Mouse (Mus musculus) lung, embryonic 15.5 days (tissue): ENCODE results near the gene Trappc3. TPM values are rescaled to one million over a fixed set of nuclear protein-coding genes. Genes with fewer than 3 reads are reported as not detected.

Experiments used
- ATAC-seq: fragments of 200-750 bp; cut with Nextera tagmentation; 2 replicates; pipeline ENCODE4 v1.8.0; 2017; ENCODE audit warnings: moderate number of reproducible peaks, borderline replicate concordance; ENCODE audit not compliant: low FRiP score, low TSS enrichment; ENCODE audit errors: extremely low read depth
- H3K27ac ChIP-seq: fragments of 300-500 bp; sonication (generic); 2 replicates; pipeline ENCODE4 v1.5.1; 2015; ENCODE audit warnings: moderate library complexity, mild to moderate bottlenecking, inconsistent platforms
- H3K27me3 ChIP-seq: fragments of 300-500 bp; sonication (generic); 2 replicates; pipeline ENCODE4 v1.6.1; 2015; ENCODE audit warnings: inconsistent platforms
- H3K36me3 ChIP-seq: fragments of 300-500 bp; sonication (generic); 2 replicates; pipeline ENCODE4 v1.6.1; 2015; ENCODE audit warnings: inconsistent platforms
- H3K4me1 ChIP-seq: fragments of 300-500 bp; sonication (generic); 2 replicates; pipeline ENCODE4 v1.6.1; 2015; ENCODE audit warnings: inconsistent platforms
- H3K4me2 ChIP-seq: fragments of 300-500 bp; sonication (generic); 2 replicates; pipeline ENCODE4 v1.6.1; 2015; ENCODE audit warnings: inconsistent platforms, mild to moderate bottlenecking, moderate library complexity
- H3K4me3 ChIP-seq: fragments of 300-500 bp; sonication (generic); 2 replicates; pipeline ENCODE4 v1.5.1; 2015; ENCODE audit warnings: mild to moderate bottlenecking, inconsistent platforms
- H3K9ac ChIP-seq: fragments of 300-500 bp; sonication (generic); 2 replicates; pipeline ENCODE4 v1.6.1; 2015; ENCODE audit warnings: inconsistent platforms
- H3K9me3 ChIP-seq: fragments of 300-500 bp; sonication (generic); 2 replicates; pipeline ENCODE4 v1.6.1; 2016; ENCODE audit warnings: inconsistent platforms
- WGBS: fragments of 180-500 bp; shearing (Covaris S2); methylation state at CpG from one replicate; pipeline ENCODE4 v1.1.7; 2015; 5-methylcytosine and 5-hydroxymethylcytosine counted together
- polyA plus RNA-seq: library from polyadenylated mRNA; unstranded; fragments of >200 nt; fragmentation: Nextera tagmentation; extraction: Ambion mirVana; gene quantifications from 2 replicates; pipeline ENCODE4 v1.2.1, GENCODE M21; 2015

Gene Trappc3
- polyA plus RNA-seq, 1 experiment from 2014 or later: 108 TPM

- ATAC-seq: no peak
- no peak overlapping the region for H3K4me3 ChIP-seq
- no peak overlapping the region for H3K9ac ChIP-seq
- H3K9me3 ChIP-seq: no peaks in the 10 kb centered on the region
- peak overlapping the region; percentile 1; the same call in 1 of the 2 replicates for H3K4me2 ChIP-seq
- peaks cover 52% of the 10 kb centered on the region for H3K4me1 ChIP-seq
- no peaks in the 10 kb centered on the region for H3K27me3 ChIP-seq
- 84% methylated on average over 17 of the region's 17 CpGs for WGBS
- no peaks in the 10 kb centered on the region for H3K36me3 ChIP-seq
- peak overlapping the region; percentile 64 for H3K27ac ChIP-seq
Observed at GRCm38 (mm10) chr4:126252411-126253237, 9.5 kb upstream of the Trappc3 start.

GRCm38 (mm10) chr4:126253637-126254272, 8.4 kb upstream of the Trappc3 start:
- H3K27me3 ChIP-seq: no peaks in the 10 kb centered on the region
- no peak overlapping the region for H3K27ac ChIP-seq
- whole genome bisulfite sequencing: 71% methylated on average over 14 of the region's 14 CpGs
- H3K9me3 ChIP-seq: no peaks in the 10 kb centered on the region
- peaks cover 58% of the 10 kb centered on the region for H3K4me1 ChIP-seq
- peak overlapping the region; percentile 97 for H3K4me3 ChIP-seq
- no peaks in the 10 kb centered on the region for H3K36me3 ChIP-seq
- 0 out of 2 replicates have a peak overlapping the region, but pooled peaks have one; percentile 98 for H3K9ac ChIP-seq
- no peak for ATAC-seq
- peak overlapping the region; percentile 91 for H3K4me2 ChIP-seq

GRCm38 (mm10) chr4:126254315-126255112, 7.6 kb upstream of the Trappc3 start:
- ATAC-seq: no peak
- peak overlapping the region; percentile 91 for H3K4me2 ChIP-seq
- no peaks in the 10 kb centered on the region for H3K27me3 ChIP-seq
- H3K36me3 ChIP-seq: no peaks in the 10 kb centered on the region
- peaks cover 65% of the 10 kb centered on the region for H3K4me1 ChIP-seq
- WGBS: 16% methylated on average over 9 of the region's 9 CpGs
- no peaks in the 10 kb centered on the region for H3K9me3 ChIP-seq
- peak overlapping the region; percentile 94 for H3K27ac ChIP-seq
- H3K9ac ChIP-seq: peak overlapping the region; percentile 98
- H3K4me3 ChIP-seq: peak overlapping the region; percentile 97

DNA sequence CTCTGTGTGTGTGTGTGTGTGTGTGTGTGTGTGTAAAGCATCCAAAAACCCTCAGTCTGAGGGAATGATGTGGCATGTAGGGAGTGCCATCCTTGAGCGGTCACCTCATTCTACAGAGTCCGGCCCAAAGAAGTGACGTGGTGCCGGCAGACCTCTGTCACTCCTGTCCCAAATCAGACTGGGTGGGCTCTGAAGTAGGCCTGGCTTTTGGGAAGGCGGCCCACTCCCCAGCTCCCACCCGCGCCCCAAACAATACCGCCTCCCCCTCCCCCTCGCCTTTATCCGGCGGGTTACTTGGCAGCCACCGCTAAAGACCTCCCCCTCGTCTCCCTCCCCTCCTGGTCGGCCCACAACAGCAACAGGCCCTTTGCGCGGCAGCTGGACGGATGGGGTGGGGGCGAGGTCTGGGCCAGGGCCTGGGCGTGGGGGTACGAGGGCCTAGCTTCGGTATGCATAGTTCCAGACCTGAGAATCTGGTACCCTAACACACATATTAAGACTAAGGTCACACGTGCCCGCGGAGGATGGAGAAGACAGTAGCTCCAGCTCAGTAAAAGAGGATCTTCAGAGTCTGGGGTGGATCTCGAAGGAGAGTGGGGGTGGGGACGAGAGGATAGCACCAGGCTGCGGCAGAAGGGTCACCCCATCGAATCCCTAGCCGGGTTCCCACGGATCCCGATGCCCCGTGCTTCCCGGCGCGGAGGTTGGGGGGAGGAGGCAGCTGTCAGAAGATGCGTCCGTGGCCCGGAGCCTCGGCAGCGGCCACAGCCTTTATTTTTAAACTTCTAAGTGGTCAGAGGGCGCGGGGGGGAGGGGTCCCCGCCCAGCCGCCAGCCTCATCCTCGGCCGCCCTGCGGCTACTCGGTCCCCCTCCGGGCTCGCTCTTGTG, 6.8 kb upstream of the Trappc3 start:
- Histone ChIP-seq H3K9ac (peak overlapping the region; percentile 98), H3K4me2 (peak overlapping the region; percentile 91), H3K9me3 (no peaks in the 10 kb centered on the region), H3K27me3 (no peaks in the 10 kb centered on the region), H3K27ac (peak overlapping the region; percentile 94), H3K4me1 (peaks cover 74% of the 10 kb centered on the region), H3K4me3 (peak overlapping the region; percentile 97), H3K36me3 (no peaks in the 10 kb centered on the region)
- ATAC-seq: peak; percentile 7; the same call in 1 of the 2 replicates
- under 1% methylated on average over 50 of the region's 50 CpGs for WGBS

DNA sequence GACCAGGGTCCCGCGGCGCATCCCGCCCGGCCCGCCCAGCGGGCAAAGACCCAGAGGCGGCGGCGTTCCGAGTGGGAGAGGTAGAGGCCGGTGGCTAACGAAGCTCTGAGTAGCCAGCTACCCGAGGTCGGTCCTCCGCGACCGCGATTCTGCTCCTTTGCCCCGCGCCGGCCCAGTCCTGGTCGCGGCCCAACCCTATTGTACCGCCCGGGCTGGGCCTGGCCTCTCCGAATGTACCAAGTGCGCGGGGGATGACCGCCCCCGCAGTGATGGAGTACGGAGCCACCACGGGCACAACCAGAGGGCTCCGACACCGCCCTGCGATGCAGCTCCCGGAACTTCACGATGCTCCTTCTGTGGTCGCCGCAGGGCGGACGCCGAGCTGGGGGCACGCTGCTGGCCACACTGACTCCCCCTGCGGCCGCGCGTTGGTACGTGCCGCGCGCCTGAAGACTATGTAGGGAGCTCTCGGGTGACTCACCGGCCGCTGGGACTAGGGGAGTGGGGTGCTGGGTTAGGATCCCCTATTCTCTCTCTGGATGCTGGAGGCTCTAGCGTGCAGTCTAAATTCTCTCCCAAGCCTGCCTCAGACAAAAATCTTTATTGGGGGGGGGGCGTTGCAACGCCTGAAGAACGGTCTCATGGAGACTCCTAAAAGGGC, 5.9 kb upstream of the Trappc3 start, which contains the start of gene Map7d1:
Gene Map7d1 (minus strand): TSS at position 213 of the 661 bp plus-strand sequence.
- Histone ChIP-seq H3K9ac (peak within 1 kb of the TSS; percentile 98), H3K9me3 (no peaks in the 10 kb centered on the region), H3K4me2 (peak within 1 kb of the TSS; percentile 91), H3K4me3 (peak within 1 kb of the TSS; percentile 97), H3K36me3 (no peaks in the 10 kb centered on the region), H3K27me3 (no peaks in the 10 kb centered on the region), H3K4me1 (peaks cover 75% of the 10 kb centered on the region), H3K27ac (peak within 1 kb of the TSS; percentile 94)
- peak; percentile 80 for ATAC-seq
- under 1% methylated on average over 55 of the region's 59 CpGs for WGBS

GRCm38 (mm10) chr4:126256967-126257881, 4.9 kb upstream of the Trappc3 start:
- peak overlapping the region; percentile 97 for H3K4me3 ChIP-seq
- H3K4me2 ChIP-seq: peak overlapping the region; percentile 91
- H3K27me3 ChIP-seq: no peaks in the 10 kb centered on the region
- peak overlapping the region; percentile 94 for H3K27ac ChIP-seq
- WGBS: 5% methylated on average over 26 of the region's 26 CpGs
- no peaks in the 10 kb centered on the region for H3K36me3 ChIP-seq
- no peaks in the 10 kb centered on the region for H3K9me3 ChIP-seq
- peak overlapping the region; percentile 98 for H3K9ac ChIP-seq
- peaks cover 73% of the 10 kb centered on the region for H3K4me1 ChIP-seq
- ATAC-seq: no peak

GRCm38 (mm10) chr4:126259063-126259462, 3.1 kb upstream of the Trappc3 start:
- Histone ChIP-seq H3K9ac (0 out of 2 replicates have a peak overlapping the region, but pooled peaks have one; percentile 38), H3K4me1 (peaks cover 65% of the 10 kb centered on the region), H3K9me3 (no peaks in the 10 kb centered on the region), H3K4me3 (0 out of 2 replicates have a peak overlapping the region, but pooled peaks have one; percentile 22), H3K27ac (peak overlapping the region; percentile 97), H3K36me3 (no peaks in the 10 kb centered on the region), H3K27me3 (no peaks in the 10 kb centered on the region), H3K4me2 (peak overlapping the region; percentile 53)
- ATAC-seq: no peak
- WGBS: 25% methylated on average over 3 of the region's 3 CpGs

- peak; percentile 23 for ATAC-seq
- WGBS: 4% methylated on average over 15 of the region's 15 CpGs
- Histone ChIP-seq H3K9me3 (no peaks in the 10 kb centered on the region), H3K9ac (peak overlapping the region; percentile 38), H3K4me2 (peak overlapping the region; percentile 53), H3K4me3 (peak overlapping the region; percentile 22; the same call in 1 of the 2 replicates), H3K27ac (peak overlapping the region; percentile 97), H3K27me3 (no peaks in the 10 kb centered on the region), H3K4me1 (peaks cover 59% of the 10 kb centered on the region), H3K36me3 (no peaks in the 10 kb centered on the region)
Observed at GRCm38 (mm10) chr4:126259523-126260160, 2.5 kb upstream of the Trappc3 start.

DNA sequence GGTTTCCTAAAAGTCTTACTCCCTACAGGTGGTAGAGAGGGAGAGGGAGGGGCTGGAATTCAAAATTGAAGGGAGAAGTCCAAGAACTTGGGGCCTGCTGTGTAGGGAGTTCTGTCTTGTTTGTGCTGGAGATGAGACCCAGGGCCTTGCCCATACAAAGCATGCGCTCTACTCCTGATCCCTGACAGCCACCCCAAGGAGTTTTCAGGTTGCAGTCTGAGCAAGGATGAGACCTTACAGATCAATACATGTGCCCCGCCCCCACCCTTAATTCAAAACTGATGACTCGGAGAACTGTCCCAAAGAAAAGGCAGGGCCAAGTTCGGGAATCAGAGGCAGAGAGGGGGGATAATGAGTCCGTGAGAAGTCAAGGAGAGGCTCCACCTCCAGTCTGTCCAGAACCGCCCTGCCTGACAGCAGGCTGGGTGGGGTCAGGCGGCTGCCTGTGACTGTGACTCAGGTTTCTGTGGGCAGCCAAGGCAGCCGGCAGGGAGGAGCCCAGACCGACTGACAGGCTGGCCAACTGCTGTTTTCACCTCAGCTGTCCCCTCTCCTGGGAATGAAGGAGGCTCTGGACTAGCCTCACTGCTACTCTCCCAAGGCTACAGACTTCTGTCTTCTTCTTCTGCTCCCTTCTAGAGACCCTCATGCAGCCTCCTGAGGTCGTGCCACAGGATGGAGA, 1.5 kb upstream of the Trappc3 start:
- Histone ChIP-seq H3K36me3 (no peaks in the 10 kb centered on the region), H3K9ac (peak overlapping the region; percentile 13; the same call in 1 of the 2 replicates), H3K4me1 (peaks cover 56% of the 10 kb centered on the region), H3K9me3 (no peaks in the 10 kb centered on the region), H3K4me3 (0 out of 2 replicates have a peak overlapping the region, but pooled peaks have one; percentile 4), H3K27ac (peak overlapping the region; percentile 97), H3K4me2 (peak overlapping the region; percentile 53), H3K27me3 (no peaks in the 10 kb centered on the region)
- peak; percentile 35; the same call in 1 of the 2 replicates for ATAC-seq
- WGBS: 7% methylated on average over 10 of the region's 10 CpGs
